Mouse (Mus musculus) liver, embryonic 11.5 days (tissue): ENCODE measurements around the gene Ghrl. TPM values are rescaled to one million over a fixed set of nuclear protein-coding genes. Genes with fewer than 3 reads are reported as not detected.
"Not testable (repeated sequence)": the region's sequence is repeated elsewhere in the genome, so short reads cannot be mapped to it uniquely, and the experiment has no call there.

Experiments
- ATAC-seq: fragments of 200-750 bp; cut with Nextera tagmentation; replicated peaks from 2 replicates; pipeline ENCODE4 v1.8.0; 2017; ENCODE audit warnings: moderate number of reproducible peaks, mild to moderate bottlenecking, moderate TSS enrichment, moderate library complexity; ENCODE audit not compliant: low FRiP score
- DNase-seq: peaks from one replicate; pipeline ENCODE4 v3.0.0-alpha.2; 2017; ENCODE audit warnings: low spot score
- H3K27ac ChIP-seq: fragments of 300-500 bp; sonication (generic); 2 replicates; pipeline ENCODE4 v1.5.1; 2014; ENCODE audit warnings: mild to moderate bottlenecking, low read depth, low read length, control low read depth
- H3K27me3 ChIP-seq: fragments of 300-500 bp; sonication (generic); replicated peaks from 2 replicates; pipeline ENCODE4 v1.6.1; 2014; ENCODE audit warnings: low read length, mixed read lengths; ENCODE audit not compliant: control insufficient read depth, insufficient read depth
- H3K36me3 ChIP-seq: fragments of 300-500 bp; sonication (generic); 2 replicates; pipeline ENCODE4 v1.6.1; 2014; ENCODE audit warnings: mild to moderate bottlenecking, low read length, moderate library complexity, mixed read lengths; ENCODE audit not compliant: control insufficient read depth, insufficient read depth
- H3K4me1 ChIP-seq: fragments of 300-500 bp; sonication (generic); replicated peaks from 2 replicates; pipeline ENCODE4 v1.6.1; 2014; ENCODE audit warnings: low read length, mixed read lengths; ENCODE audit not compliant: control insufficient read depth, insufficient read depth
- H3K4me2 ChIP-seq: fragments of 300-500 bp; sonication (generic); 2 replicates; pipeline ENCODE4 v1.6.1; 2014; ENCODE audit warnings: mild to moderate bottlenecking, control low read depth, moderate library complexity
- H3K4me3 ChIP-seq: fragments of 300-500 bp; sonication (generic); 2 replicates; pipeline ENCODE4 v1.5.1; 2014; ENCODE audit warnings: low read depth, low read length, control low read depth
- H3K9ac ChIP-seq: fragments of 300-500 bp; sonication (generic); 2 replicates; pipeline ENCODE4 v1.6.1; 2014; ENCODE audit warnings: low read depth, low read length, control low read depth
- H3K9me3 ChIP-seq: fragments of 300-500 bp; sonication (generic); 2 replicates; pipeline ENCODE4 v1.6.1; 2016; ENCODE audit warnings: low read length, inconsistent platforms, mixed read lengths; ENCODE audit not compliant: control insufficient read depth
- WGBS: fragments of 180-500 bp; shearing (Covaris S2); extraction: QIAGEN DNeasy Blood & Tissue Kit; methylation state at CpG from one replicate; pipeline ENCODE4 v1.1.7; 2014; 5-methylcytosine and 5-hydroxymethylcytosine counted together
- polyA plus RNA-seq: library from polyadenylated mRNA; unstranded; fragments of >200 nt; fragmentation: Nextera tagmentation; extraction: Ambion mirVana; gene quantifications from 2 replicates; pipeline ENCODE4 v1.2.1, GENCODE M21; 2014

Ghrl gene
- polyA plus RNA-seq, 1 experiment from 2014 or later, result not detected

DNA sequence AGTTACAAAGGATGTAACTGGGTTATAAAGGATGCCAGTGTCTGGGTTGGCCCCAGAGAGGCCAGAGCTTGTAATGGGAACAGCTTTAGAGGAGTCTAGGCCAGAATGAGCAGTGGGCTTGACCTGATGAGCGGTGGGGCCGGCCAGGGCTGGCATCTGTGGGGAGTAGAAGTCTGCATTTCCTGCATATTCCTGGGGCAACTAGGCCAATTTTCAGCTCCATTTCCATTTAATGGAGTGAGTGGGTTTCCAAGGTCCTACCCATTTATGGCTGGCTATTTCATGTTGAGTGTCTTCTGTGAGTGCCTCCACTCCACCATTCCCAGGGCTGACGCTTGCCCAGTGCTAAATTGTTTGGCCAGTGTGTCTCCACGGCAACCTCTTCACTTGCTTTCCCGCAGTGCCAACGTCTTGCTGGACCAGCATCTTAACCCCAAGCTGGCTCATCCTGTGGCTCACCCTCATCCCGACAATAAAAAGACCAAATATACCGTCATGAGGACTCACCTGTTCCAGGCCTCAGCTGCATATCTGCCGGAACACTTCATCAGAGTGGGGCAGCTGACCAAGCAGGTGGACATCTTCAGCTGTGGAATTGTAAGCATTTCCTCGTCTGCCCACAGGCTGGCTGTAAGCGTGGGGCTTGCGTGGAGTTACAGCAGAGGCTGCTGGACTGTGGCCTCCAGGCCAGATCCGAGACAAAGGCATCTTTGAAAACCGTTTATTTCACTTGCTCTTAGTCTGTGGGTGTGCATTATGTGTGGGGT, 41.3 kb downstream of the Ghrl start:
- H3K4me1 ChIP-seq, result peaks cover 5% of the 10 kb centered on the region; the same call in 1 of the 2 replicates
- ATAC-seq (no peak), DNase-seq (no peak)
- 85% methylated on average over 14 of the region's 14 CpGs for WGBS
- no peak overlapping the region for H3K4me2 ChIP-seq
- no peak overlapping the region for H3K9ac ChIP-seq
- no peaks in the 10 kb centered on the region for H3K27me3 ChIP-seq
- no peak overlapping the region for H3K27ac ChIP-seq
- no peak overlapping the region for H3K4me3 ChIP-seq
- no peaks in the 10 kb centered on the region for H3K36me3 ChIP-seq
- H3K9me3 ChIP-seq, result no peaks in the 10 kb centered on the region

DNA sequence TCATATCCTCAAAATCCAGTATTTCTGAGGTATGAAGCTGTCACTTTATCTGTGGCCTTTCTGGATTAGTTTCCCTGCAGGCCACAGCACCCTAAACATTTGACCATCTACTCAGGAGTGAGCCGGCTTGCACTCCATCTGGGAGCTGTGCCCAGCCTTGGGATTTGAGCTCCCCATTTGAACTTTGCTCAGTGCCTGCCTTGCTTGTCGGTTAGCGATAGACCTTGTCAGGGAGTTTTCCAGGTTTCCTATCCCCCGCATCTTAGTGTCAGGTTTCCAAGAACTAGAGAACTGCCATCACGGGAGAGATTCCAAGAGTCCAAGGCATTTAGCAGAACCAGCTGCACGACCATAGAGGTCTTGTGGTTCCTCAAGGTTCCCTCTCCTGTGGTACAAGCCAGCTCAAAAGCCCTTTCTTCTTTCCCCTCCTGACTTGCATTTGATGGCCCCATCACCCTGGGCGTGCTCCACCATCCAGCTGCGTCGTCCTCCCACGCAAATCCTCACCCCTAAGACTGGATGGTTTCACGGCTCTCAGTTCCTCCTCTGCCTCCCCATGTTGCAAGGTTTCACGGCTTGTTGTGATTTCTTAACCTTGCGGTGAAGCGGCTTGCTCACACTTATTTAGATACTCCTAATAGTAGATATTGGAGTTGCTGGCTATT, 42.5 kb downstream of the Ghrl start:
- Histone ChIP-seq H3K9me3 (no peaks in the 10 kb centered on the region), H3K36me3 (no peaks in the 10 kb centered on the region), H3K4me2 (no peak overlapping the region), H3K9ac (no peak overlapping the region), H3K4me1 (peaks cover 5% of the 10 kb centered on the region; the same call in 1 of the 2 replicates), H3K4me3 (no peak overlapping the region), H3K27me3 (no peaks in the 10 kb centered on the region), H3K27ac (no peak overlapping the region)
- WGBS, result 73% methylated on average over 14 of the region's 14 CpGs
- no peak for ATAC-seq
- no peak for DNase-seq

DNA sequence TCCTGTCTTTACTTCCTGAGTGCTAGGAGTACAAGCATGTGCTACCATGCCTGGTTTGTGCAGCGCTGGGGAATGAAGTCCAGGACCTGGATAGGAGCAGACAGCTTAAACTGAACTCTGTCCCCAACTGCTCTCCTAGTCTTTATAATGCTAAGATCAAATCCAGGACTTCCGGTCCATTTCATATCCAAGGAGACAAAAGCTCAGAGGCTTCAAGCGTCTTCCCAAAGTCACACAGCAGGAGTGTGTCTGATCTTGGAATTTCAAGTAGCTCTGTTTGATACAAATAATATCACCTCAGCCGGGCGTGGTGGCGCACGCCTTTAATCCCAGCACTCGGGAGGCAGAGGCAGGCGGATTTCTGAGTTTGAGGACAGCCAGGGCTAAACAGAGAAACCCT, 43.7 kb downstream of the Ghrl start:
- no peaks in the 10 kb centered on the region for H3K27me3 ChIP-seq
- H3K4me1 ChIP-seq, result peaks cover 1% of the 10 kb centered on the region; the same call in 1 of the 2 replicates
- no peak for ATAC-seq
- no peaks in the 10 kb centered on the region for H3K9me3 ChIP-seq
- no peak overlapping the region for H3K9ac ChIP-seq
- H3K27ac ChIP-seq, result no peak overlapping the region
- H3K4me2 ChIP-seq, result no peak overlapping the region
- WGBS, result 90% methylated on average over 9 of the region's 9 CpGs
- H3K36me3 ChIP-seq, result no peaks in the 10 kb centered on the region
- no peak overlapping the region for H3K4me3 ChIP-seq
- DNase-seq, result no peak

DNA sequence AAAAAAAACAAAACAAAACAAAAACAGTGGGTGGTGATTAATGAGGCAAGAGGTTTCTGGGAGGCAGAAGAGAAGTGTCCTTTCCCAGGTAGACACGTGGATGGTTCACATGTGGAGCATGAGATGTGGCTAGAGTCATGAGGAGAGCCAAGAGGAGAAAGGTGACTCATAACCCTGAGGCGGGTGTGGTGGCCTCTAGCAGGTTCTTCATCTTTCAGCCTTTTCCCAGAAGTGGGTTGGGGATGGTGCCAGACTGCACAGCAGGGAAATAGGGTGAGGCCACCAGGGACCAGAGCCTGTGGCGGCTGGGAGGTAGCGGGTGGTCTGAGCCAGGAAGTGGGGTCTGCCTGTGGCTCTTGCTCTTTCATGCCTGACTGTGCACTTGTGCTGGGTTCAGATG, 44.4 kb downstream of the Ghrl start:
- 80% methylated on average over 4 of the region's 4 CpGs for WGBS
- H3K9me3 ChIP-seq, result no peaks in the 10 kb centered on the region
- DNase-seq (no peak), ATAC-seq (no peak)
- H3K4me1 ChIP-seq, result no peaks in the 10 kb centered on the region
- no peaks in the 10 kb centered on the region for H3K36me3 ChIP-seq
- no peak overlapping the region for H3K9ac ChIP-seq
- no peak overlapping the region for H3K4me3 ChIP-seq
- H3K27me3 ChIP-seq, result no peaks in the 10 kb centered on the region
- H3K4me2 ChIP-seq, result no peak overlapping the region
- no peak overlapping the region for H3K27ac ChIP-seq

DNA sequence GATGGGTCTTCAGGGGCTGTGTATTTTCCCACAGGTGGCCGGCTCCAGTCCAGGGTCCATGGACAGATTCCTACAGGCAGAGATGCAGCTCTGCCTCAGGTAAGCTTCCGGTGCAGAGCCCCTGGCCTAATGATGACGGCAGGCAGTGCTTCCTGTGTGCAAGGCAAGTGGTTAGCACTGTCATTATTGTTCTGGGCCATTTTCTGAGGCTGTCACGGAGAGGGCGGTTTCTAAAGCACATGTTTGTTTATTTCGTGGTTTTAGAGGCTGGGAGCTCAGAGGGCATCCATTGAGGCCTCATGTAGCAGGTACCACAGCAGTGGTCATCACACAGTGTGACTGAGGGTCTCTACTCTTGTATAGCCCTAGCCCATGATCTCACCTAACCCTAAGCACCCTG, 46.7 kb downstream of the Ghrl start:
- Histone ChIP-seq H3K9ac (no peak overlapping the region), H3K9me3 (no peaks in the 10 kb centered on the region), H3K36me3 (no peaks in the 10 kb centered on the region), H3K4me2 (no peak overlapping the region), H3K4me3 (no peak overlapping the region), H3K27ac (no peak overlapping the region), H3K27me3 (no peaks in the 10 kb centered on the region), H3K4me1 (peaks cover 14% of the 10 kb centered on the region; the same call in 1 of the 2 replicates)
- no peak for DNase-seq
- 67% methylated on average over 6 of the region's 6 CpGs for WGBS
- ATAC-seq, result no peak

DNA sequence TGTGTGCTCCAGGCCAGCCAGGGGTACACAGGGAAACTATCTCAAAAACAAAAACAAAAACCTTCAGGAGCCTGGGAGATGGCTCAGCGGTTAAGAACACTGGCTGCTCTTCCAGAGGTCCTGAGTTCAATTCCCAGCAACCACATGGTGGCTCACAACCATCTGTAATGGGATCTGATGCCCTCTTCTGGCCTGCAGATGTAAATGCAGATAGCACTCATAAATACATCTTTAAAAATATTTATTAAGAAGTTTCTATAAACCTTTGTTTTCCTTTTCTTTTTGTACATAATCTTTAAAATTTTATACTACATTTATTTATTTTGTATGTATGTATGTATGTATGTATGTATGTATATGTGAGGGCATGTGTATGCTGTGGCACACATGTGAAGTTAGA, 47.7 kb downstream of the Ghrl start:
- H3K27me3 ChIP-seq, ATAC-seq, H3K9ac ChIP-seq, H3K4me3 ChIP-seq, H3K9me3 ChIP-seq, H3K36me3 ChIP-seq, DNase-seq, H3K27ac ChIP-seq, H3K4me2 ChIP-seq: not testable (repeated sequence)
- peaks cover 14% of the 10 kb centered on the region; the same call in 1 of the 2 replicates for H3K4me1 ChIP-seq
- WGBS, result 80% methylated on average over 1 of the region's 1 CpGs

DNA sequence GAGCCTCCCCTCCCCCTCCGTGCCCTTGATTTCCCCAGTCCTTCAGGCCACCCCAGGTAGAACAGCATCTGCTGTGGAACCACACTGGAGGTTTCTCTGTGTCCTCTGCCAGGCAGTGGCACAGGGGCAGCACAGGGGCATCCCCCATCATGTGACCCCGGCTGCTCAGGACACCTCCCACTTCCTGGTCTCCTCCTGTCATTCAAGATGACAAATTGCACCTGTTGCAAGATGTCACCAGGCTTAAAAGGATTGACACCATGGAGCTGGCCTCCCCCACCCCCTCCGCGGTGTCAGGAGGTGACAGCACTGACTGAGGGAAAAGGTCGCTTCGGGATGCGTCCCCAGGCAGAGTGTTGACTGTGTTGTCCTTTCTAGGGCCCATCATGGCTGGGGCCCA, 49.9 kb downstream of the Ghrl start:
- no peak overlapping the region for H3K4me3 ChIP-seq
- no peak for ATAC-seq
- H3K36me3 ChIP-seq, result no peaks in the 10 kb centered on the region
- 74% methylated on average over 7 of the region's 7 CpGs for WGBS
- H3K9ac ChIP-seq, result no peak overlapping the region
- DNase-seq, result no peak
- H3K27me3 ChIP-seq, result no peaks in the 10 kb centered on the region
- no peak overlapping the region for H3K27ac ChIP-seq
- H3K4me1 ChIP-seq, result peaks cover 14% of the 10 kb centered on the region; the same call in 1 of the 2 replicates
- H3K9me3 ChIP-seq, result no peaks in the 10 kb centered on the region
- H3K4me2 ChIP-seq, result no peak overlapping the region; the same call in 1 of the 2 replicates

DNA sequence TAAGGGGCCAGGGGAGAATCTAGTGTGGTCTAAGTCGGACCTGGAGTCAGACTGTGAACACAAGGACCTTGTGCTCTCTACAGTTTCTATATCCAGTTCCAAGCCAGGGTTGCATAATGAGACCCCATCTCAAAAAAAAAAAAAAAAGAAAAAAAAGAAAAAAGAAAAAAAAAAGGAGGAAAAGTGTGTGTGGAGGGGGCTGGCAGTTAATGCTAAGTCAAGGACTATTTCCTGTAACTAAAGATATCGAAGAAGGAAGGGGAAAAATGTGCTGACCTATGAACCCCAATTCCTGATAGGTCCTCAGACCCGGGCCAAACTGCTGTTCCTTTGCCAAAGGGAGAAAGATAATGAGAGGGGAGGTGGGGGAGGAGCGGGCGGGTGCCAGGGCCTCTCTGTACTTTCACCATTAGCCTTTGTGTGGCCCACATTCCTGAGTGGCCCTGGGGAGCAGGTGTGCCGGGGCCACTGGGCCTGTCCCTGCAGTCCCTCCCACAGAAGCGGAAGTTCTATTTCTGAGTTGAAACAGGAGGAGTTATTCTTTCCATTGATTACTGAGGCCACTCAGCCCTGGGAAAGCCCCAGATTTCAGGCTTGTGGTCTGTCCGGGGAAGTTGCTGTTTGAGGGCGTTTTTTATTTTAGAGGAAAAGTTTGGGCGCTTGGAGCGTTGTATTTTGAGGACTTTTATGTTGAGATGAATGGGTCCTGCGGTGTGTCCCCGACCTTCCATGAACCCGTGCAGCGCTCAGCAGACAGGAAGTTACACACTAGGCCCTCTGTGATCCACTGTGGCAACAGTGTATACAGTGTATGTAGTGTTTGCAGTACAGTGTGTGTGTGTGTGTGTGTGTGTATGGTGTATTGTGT, 51.2 kb downstream of the Ghrl start:
- Histone ChIP-seq H3K9ac (no peak overlapping the region), H3K4me3 (no peak overlapping the region), H3K4me1 (peaks cover 14% of the 10 kb centered on the region; the same call in 1 of the 2 replicates), H3K4me2 (0 out of 2 replicates have a peak overlapping the region, but pooled peaks have one; percentile 16), H3K36me3 (no peaks in the 10 kb centered on the region), H3K27ac (peak overlapping the region; percentile 79), H3K27me3 (no peaks in the 10 kb centered on the region), H3K9me3 (no peaks in the 10 kb centered on the region)
- WGBS, result 31% methylated on average over 15 of the region's 15 CpGs
- DNase-seq (peak; percentile 58), ATAC-seq (peak; percentile 63)
